Mouse (Mus musculus) liver, adult 2 months (tissue): ENCODE data around the gene Egfl7. TPM values are rescaled to one million over a fixed set of nuclear protein-coding genes. Genes with fewer than 3 reads are reported as not detected.

Source experiments
- DNase-seq: peaks from one replicate; pipeline ENCODE4 v3.0.0-alpha.2; 2011; ENCODE audit warnings: low read depth, low spot score; ENCODE audit errors: extremely low read depth
- H3K27ac ChIP-seq: fragments of 200-500 bp; replicated peaks from 2 replicates; pipeline ENCODE4 v1.5.1; 2012; ENCODE audit warnings: low read depth, mild to moderate bottlenecking, control low read depth, inconsistent platforms, low read length; ENCODE audit not compliant: insufficient read depth
- H3K27me3 ChIP-seq: fragments of 200-500 bp; 2 replicates; pipeline ENCODE4 v1.6.1; 2012; ENCODE audit warnings: mild to moderate bottlenecking, moderate library complexity, low read length, inconsistent platforms; ENCODE audit not compliant: control insufficient read depth, insufficient read depth
- H3K36me3 ChIP-seq: fragments of 200-500 bp; 2 replicates; pipeline ENCODE4 v1.6.1; 2012; ENCODE audit warnings: low read length, inconsistent platforms; ENCODE audit not compliant: control insufficient read depth, insufficient read depth
- H3K4me1 ChIP-seq: fragments of 200-500 bp; 2 replicates; pipeline ENCODE4 v1.6.1; 2011; ENCODE audit warnings: low read length; ENCODE audit not compliant: control insufficient read depth, insufficient read depth
- H3K4me3 ChIP-seq: fragments of 200-500 bp; 2 replicates; pipeline ENCODE4 v1.5.1; 2011; ENCODE audit warnings: low read depth, mild to moderate bottlenecking, control low read depth, low read length, moderate library complexity; ENCODE audit not compliant: insufficient read depth
- H3K79me2 ChIP-seq: fragments of 200-500 bp; 2 replicates; pipeline ENCODE4 v1.6.1; 2012; ENCODE audit warnings: inconsistent platforms, mild to moderate bottlenecking, low read length, moderate library complexity; ENCODE audit not compliant: control insufficient read depth, insufficient read depth
- H3K9ac ChIP-seq: fragments of 200-500 bp; 2 replicates; pipeline ENCODE4 v1.6.1; 2012; ENCODE audit warnings: low read depth, mild to moderate bottlenecking, control low read depth, inconsistent platforms, low read length
- CTCF ChIP-seq: fragments of 200-500 bp; IDR thresholded peaks from 2 replicates; pipeline ENCODE4 v1.5.1; 2011; ENCODE audit warnings: low read depth, low read length, control low read depth
- POLR2A ChIP-seq: fragments of 200-500 bp; IDR thresholded peaks from 2 replicates; pipeline ENCODE4 v1.6.1; 2011; ENCODE audit warnings: low read length, control low read depth; ENCODE audit not compliant: insufficient read depth; ENCODE audit errors: extremely low read depth
- WGBS: fragments of 180-500 bp; shearing (Covaris S2); methylation state at CpG from one replicate; pipeline ENCODE4 v1.1.7; 2018; 5-methylcytosine and 5-hydroxymethylcytosine counted together
- polyA plus RNA-seq: library from polyadenylated mRNA; depleted of rRNA; stranded (reverse); fragments of >200 nt; gene quantifications from 2 replicates; pipeline ENCODE4 v1.2.3, GENCODE M21; 2012
- total RNA-seq: library from RNA; depleted of rRNA; stranded (reverse); fragments of >200 nt; gene quantifications from 2 replicates; pipeline ENCODE4 v1.2.3, GENCODE M21; 2014

The Egfl7 gene
- total and polyA plus RNA-seq, 2 experiments, result 58.6 to 90.0 TPM

GRCm38 (mm10) chr2:26553904-26554303, 25.9 kb upstream of the Egfl7 start:
- no peaks in the 10 kb centered on the region for H3K27me3 ChIP-seq
- H3K4me1 ChIP-seq, result peaks cover 44% of the 10 kb centered on the region
- H3K79me2 ChIP-seq, result no peaks in the 10 kb centered on the region
- H3K36me3 ChIP-seq, result no peaks in the 10 kb centered on the region
- no peak for TF ChIP-seq CTCF
- TF ChIP-seq POLR2A, result no peak
- DNase-seq, result no peak
- no peak overlapping the region for H3K27ac ChIP-seq
- no peak overlapping the region for H3K4me3 ChIP-seq
- no peak overlapping the region for H3K9ac ChIP-seq
- WGBS, result 60% methylated on average over 9 of the region's 9 CpGs

GRCm38 (mm10) chr2:26555076-26555475, 24.7 kb upstream of the Egfl7 start:
- DNase-seq, result peak; percentile 40
- H3K4me1 ChIP-seq, result peaks cover 36% of the 10 kb centered on the region

GRCm38 (mm10) chr2:26556535-26556993, 23.2 kb upstream of the Egfl7 start:
- H3K4me1 ChIP-seq, result peaks cover 31% of the 10 kb centered on the region
- H3K9ac ChIP-seq, result no peak overlapping the region

More at GRCm38 (mm10) chr2:26555076-26555475, 24.7 kb upstream of the Egfl7 start:
- Histone ChIP-seq H3K9ac (no peak overlapping the region), H3K27me3 (no peaks in the 10 kb centered on the region), H3K36me3 (no peaks in the 10 kb centered on the region), H3K27ac (no peak overlapping the region), H3K4me3 (no peak overlapping the region), H3K79me2 (no peaks in the 10 kb centered on the region)
- no peak for TF ChIP-seq CTCF
- WGBS, result 48% methylated on average over 4 of the region's 4 CpGs

GRCm38 (mm10) chr2:26560506-26560905, 19.3 kb upstream of the Egfl7 start:
- no peak overlapping the region for H3K9ac ChIP-seq
- no peaks in the 10 kb centered on the region for H3K36me3 ChIP-seq
- H3K4me1 ChIP-seq, result peaks cover 16% of the 10 kb centered on the region
- H3K4me3 ChIP-seq, result no peak overlapping the region
- peak; percentile 48 for DNase-seq
- no peak overlapping the region for H3K27ac ChIP-seq
- WGBS, result 64% methylated on average over 5 of the region's 5 CpGs
- H3K27me3 ChIP-seq, result no peaks in the 10 kb centered on the region
- no peak for TF ChIP-seq POLR2A
- TF ChIP-seq CTCF, result no peak
- no peaks in the 10 kb centered on the region for H3K79me2 ChIP-seq

More at GRCm38 (mm10) chr2:26556535-26556993, 23.2 kb upstream of the Egfl7 start:
- Histone ChIP-seq H3K27ac (peak overlapping the region; percentile 17; the same call in 1 of the 2 replicates), H3K79me2 (no peaks in the 10 kb centered on the region), H3K4me3 (no peak overlapping the region), H3K36me3 (no peaks in the 10 kb centered on the region), H3K27me3 (no peaks in the 10 kb centered on the region)
- 15% methylated on average over 4 of the region's 4 CpGs for WGBS
- no peak for TF ChIP-seq POLR2A
- no peak for TF ChIP-seq CTCF
- DNase-seq, result peak; percentile 91

GRCm38 (mm10) chr2:26561351-26562016, 18.3 kb upstream of the Egfl7 start:
- H3K9ac ChIP-seq, result no peak overlapping the region
- no peaks in the 10 kb centered on the region for H3K79me2 ChIP-seq
- TF ChIP-seq CTCF (peak; percentile 53), POLR2A (no peak)
- H3K36me3 ChIP-seq, result no peaks in the 10 kb centered on the region
- 43% methylated on average over 6 of the region's 6 CpGs for WGBS
- DNase-seq, result peak; percentile 76
- H3K4me1 ChIP-seq, result peaks cover 7% of the 10 kb centered on the region
- no peak overlapping the region for H3K4me3 ChIP-seq
- no peaks in the 10 kb centered on the region for H3K27me3 ChIP-seq
- no peak overlapping the region for H3K27ac ChIP-seq

- no peak overlapping the region for H3K4me3 ChIP-seq
- no peaks in the 10 kb centered on the region for H3K4me1 ChIP-seq
- H3K9ac ChIP-seq, result no peak overlapping the region
- H3K27ac ChIP-seq, result no peak overlapping the region
- WGBS, result 20% methylated on average over 4 of the region's 4 CpGs
- H3K27me3 ChIP-seq, result no peaks in the 10 kb centered on the region
- no peaks in the 10 kb centered on the region for H3K36me3 ChIP-seq
- H3K79me2 ChIP-seq, result no peaks in the 10 kb centered on the region
- no peak for DNase-seq
- TF ChIP-seq POLR2A, result no peak
- peak; percentile 89 for TF ChIP-seq CTCF
Observed at GRCm38 (mm10) chr2:26566221-26566620, 13.6 kb upstream of the Egfl7 start.
